Mouse (Mus musculus): ENCODE results near the gene Fam184b.
A peak's percentile ranks its signal among the peaks of the same experiment; 100 is the strongest.
"Not testable (repeated sequence)": the region's sequence is repeated elsewhere in the genome, so short reads cannot be mapped to it uniquely, and the experiment has no call there.

Gene Fam184b

GRCm38 (mm10) chr5:45638806-45639714, at the start of gene Fam184b:
Gene Fam184b (minus strand): TSS chr5:45639614.
- DNase-seq (ENCODE audit: low spot score) = no peak

GRCm38 (mm10) chr5:45689152-45689551, 49.7 kb upstream of the Fam184b start:
- DNase-seq (ENCODE audit: low spot score) = no peak

- no peak for DNase-seq (ENCODE audit: low spot score)
Measured at GRCm38 (mm10) chr5:45686223-45686622, 46.8 kb upstream of the Fam184b start.

GRCm38 (mm10) chr5:45685243-45685642, 45.8 kb upstream of the Fam184b start:
- DNase-seq (ENCODE audit: low spot score) = no peak

GRCm38 (mm10) chr5:45683388-45683787, 44.0 kb upstream of the Fam184b start:
- no peak for DNase-seq (ENCODE audit: low spot score)

- no peak for DNase-seq (ENCODE audit: low spot score)
Measured at GRCm38 (mm10) chr5:45679955-45680354, 40.5 kb upstream of the Fam184b start.

- no peak for DNase-seq (ENCODE audit: low spot score)
Measured at GRCm38 (mm10) chr5:45677639-45678038, 38.2 kb upstream of the Fam184b start.

- DNase-seq (ENCODE audit: low spot score) = no peak
Measured at GRCm38 (mm10) chr5:45675032-45675431, 35.6 kb upstream of the Fam184b start.

- no peak for DNase-seq (ENCODE audit: low spot score)
Measured at GRCm38 (mm10) chr5:45670894-45671494, 31.6 kb upstream of the Fam184b start.

- DNase-seq (ENCODE audit: low spot score) = peak; percentile 43
Measured at GRCm38 (mm10) chr5:45670280-45670670, 30.9 kb upstream of the Fam184b start.

GRCm38 (mm10) chr5:45669598-45670279, 30.3 kb upstream of the Fam184b start, which contains the start of gene Ncapg:
Gene Ncapg (plus strand): TSS chr5:45669919.
- DNase-seq (ENCODE audit: low spot score) = peak; percentile 100

- DNase-seq (ENCODE audit: low spot score) = no peak
Measured at GRCm38 (mm10) chr5:45669234-45669597, 29.8 kb upstream of the Fam184b start.

GRCm38 (mm10) chr5:45668831-45669230, 29.4 kb upstream of the Fam184b start:
- peak; percentile 43 for DNase-seq (ENCODE audit: low spot score)

- peak; percentile 62 for DNase-seq (ENCODE audit: low spot score)
Measured at GRCm38 (mm10) chr5:45668324-45668723, 28.9 kb upstream of the Fam184b start.

- DNase-seq (ENCODE audit: low spot score) = not testable (repeated sequence)
Measured at GRCm38 (mm10) chr5:45658406-45658805, 19.0 kb upstream of the Fam184b start.

GRCm38 (mm10) chr5:45651026-45651703, 11.8 kb upstream of the Fam184b start:
- DNase-seq (ENCODE audit: low spot score) = no peak

- no peak for DNase-seq (ENCODE audit: low spot score)
Measured at GRCm38 (mm10) chr5:45639715-45640092, 290 bp upstream of the Fam184b start.

GRCm38 (mm10) chr5:45638378-45638777, 1.0 kb downstream of the Fam184b start:
- no peak for DNase-seq (ENCODE audit: low spot score)

GRCm38 (mm10) chr5:45629470-45629869, 9.9 kb downstream of the Fam184b start:
- DNase-seq (ENCODE audit: low spot score) = no peak

- no peak for DNase-seq (ENCODE audit: low spot score)
Measured at GRCm38 (mm10) chr5:45627771-45628170, 11.6 kb downstream of the Fam184b start.

- no peak for DNase-seq (ENCODE audit: low spot score)
Measured at GRCm38 (mm10) chr5:45621511-45621910, 17.9 kb downstream of the Fam184b start.

GRCm38 (mm10) chr5:45599056-45599455, 40.4 kb downstream of the Fam184b start:
- no peak for DNase-seq (ENCODE audit: low spot score)
